Mouse (Mus musculus): ENCODE results near the gene Dusp7.

DNA sequence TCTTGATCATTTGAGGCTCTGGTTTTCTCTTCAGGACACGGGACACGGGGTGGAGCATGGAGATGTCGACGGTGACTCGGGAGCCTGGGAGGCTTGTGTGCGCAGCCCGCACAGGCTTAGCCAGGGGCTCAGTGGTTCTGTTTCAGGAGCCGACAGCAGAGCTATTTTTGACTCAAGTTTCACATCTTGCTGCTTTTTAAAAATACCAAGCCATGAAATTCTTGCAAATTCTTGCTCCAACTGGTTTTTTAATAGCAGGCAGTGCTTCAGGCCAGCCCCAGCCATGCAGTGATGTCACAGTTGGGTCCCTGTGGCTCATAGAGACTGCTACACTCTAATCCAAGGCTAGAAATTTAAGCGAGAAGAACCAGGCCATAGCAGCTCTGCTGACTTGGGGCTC is 30.8 kb upstream of the Dusp7 start:
- TF ChIP-seq CEBPB (IDR thresholded peaks at IDR 0.05; ENCODE audit: insufficient read depth, poor library complexity, severe bottlenecking) (no peak), POLR2AphosphoS2 (IDR thresholded peaks at IDR 0.05; ENCODE audit: insufficient read length, low read depth) (no peak), POLR2A (IDR thresholded peaks at IDR 0.05; ENCODE audit: insufficient read length, low read depth) (no peak), MYOD1 (IDR thresholded peaks at IDR 0.05; ENCODE audit: control insufficient read depth in 1 of 3, insufficient read length in 2 of 3, low read depth in 2 of 3) (no peak), MAX (IDR thresholded peaks at IDR 0.05; ENCODE audit: low read depth) (no peak), TCF12 (IDR thresholded peaks at IDR 0.05; ENCODE audit: insufficient read depth, poor library complexity, severe bottlenecking) (no peak), USF1 (IDR thresholded peaks at IDR 0.05; ENCODE audit: low read depth) (no peak), E2F4 (IDR thresholded peaks at IDR 0.05; ENCODE audit: insufficient read depth) (no peak), MYOG (IDR thresholded peaks at IDR 0.05; ENCODE audit: control insufficient read depth in 1 of 3, insufficient read depth in 1 of 3, insufficient read length in 2 of 3, low read depth in 2 of 3) (no peak), SRF (IDR thresholded peaks at IDR 0.05; ENCODE audit: control insufficient read depth, insufficient read length, low read depth) (no peak), REST (IDR thresholded peaks at IDR 0.05; ENCODE audit: insufficient read depth, insufficient read length) (no peak), TCF3 (IDR thresholded peaks at IDR 0.05; ENCODE audit: insufficient read length, low read depth) (no peak)

Measured in myocyte (in vitro differentiated cells).